Mouse (Mus musculus): ENCODE measurements around the gene Pcolce2.

Gene Pcolce2

DNA sequence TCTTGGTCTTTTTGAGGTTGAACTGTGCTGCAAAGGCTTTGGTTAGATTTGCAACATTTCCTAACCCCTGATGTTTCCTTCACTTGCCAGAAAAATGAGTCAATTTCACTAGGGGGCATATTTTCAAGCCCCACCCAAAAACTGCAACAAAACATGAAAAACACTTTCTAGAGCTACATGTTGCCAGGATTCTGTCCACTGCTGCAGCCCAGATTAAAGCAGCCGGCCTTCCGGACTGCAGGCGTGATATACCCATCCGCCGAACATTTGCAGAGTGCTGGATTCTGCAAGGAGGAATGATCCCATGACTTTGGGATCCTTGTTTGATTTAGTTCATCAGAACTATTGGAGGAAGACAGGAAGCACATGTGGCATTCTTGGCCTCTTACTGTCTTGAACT lies 17.0 kb downstream of the Pcolce2 start:
- DNase-seq (ENCODE audit: low read depth, low spot score): no peak

- no peak for DNase-seq (ENCODE audit: low read depth, low spot score)
Measured at GRCm38 (mm10) chr9:95657941-95658340, 20.5 kb downstream of the Pcolce2 start.

DNA sequence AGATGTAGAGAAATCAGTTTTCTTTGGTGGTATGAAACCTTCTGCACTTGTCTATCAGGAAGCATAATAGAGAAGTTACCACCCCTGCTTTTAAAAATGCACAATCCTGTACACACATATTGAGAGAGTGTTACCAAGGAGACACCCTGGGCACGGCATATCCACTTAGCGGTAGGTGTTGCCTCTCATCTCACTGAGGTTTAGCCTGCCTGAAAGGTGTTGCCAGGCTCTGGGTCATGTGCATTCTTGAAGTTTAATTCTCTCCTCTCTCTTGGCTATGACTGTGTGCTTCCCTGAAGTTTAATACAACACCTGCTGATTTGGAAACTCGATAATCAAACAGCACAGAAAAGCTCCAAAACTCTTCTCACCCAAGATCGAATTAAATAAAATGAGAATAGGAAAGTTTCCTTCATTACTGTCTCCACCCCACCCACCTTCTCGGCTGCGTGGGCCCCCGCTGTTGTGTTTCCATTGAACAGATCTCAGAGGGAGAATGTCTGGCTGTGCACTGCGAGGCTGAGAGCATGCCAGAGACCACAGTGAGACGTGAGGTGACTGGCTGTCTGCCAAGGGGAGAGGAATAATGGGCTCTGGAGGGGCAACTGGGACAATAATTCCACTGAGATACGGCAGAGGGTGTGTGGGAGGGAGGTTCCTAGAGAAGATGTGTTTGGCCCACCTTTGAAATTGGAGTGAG lies 27.0 kb downstream of the Pcolce2 start:
- no peak for DNase-seq (ENCODE audit: low read depth, low spot score)

DNA sequence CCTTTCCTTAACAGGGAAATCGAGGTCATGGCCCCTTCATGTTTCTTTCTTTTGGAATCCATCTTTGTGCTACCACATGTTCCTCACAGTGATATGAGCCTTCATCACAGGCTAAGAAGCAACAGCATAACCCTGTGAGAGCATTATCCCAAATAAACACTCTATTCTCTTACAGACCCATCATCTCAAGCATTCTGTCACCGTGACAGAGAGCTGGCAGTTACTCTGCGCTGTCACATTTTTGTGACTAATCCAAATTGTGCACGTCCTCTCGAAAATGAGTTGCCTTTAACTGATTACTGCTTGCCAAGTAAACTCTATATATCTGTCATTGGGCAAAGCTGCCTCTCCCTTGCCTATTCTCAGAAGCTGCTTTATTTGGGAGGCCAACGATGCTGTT lies 28.4 kb downstream of the Pcolce2 start:
- DNase-seq (ENCODE audit: low read depth, low spot score): no peak

- no peak for DNase-seq (ENCODE audit: low read depth, low spot score)
Measured at GRCm38 (mm10) chr9:95667836-95668235, 30.4 kb downstream of the Pcolce2 start.

DNA sequence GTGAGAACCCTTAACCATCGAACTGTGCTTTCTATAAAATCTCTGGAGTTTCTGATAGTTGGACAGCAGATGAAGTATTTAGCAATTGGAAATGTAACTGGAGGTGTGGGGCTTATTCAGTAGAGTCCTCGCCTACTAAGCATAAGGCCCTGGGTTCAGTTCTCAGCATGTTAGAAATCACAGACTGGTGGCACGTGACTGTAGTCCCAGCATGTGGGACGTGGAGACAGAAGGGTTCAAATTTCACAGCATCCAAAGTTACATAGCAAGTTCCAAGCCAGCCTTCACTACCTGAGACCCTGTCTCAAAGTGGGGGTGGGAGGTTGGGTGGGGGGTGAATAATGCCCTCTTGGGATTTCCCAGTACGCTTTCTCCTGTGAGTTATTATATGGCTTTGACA lies 30.9 kb downstream of the Pcolce2 start:
- DNase-seq (ENCODE audit: low read depth, low spot score): no peak

DNA sequence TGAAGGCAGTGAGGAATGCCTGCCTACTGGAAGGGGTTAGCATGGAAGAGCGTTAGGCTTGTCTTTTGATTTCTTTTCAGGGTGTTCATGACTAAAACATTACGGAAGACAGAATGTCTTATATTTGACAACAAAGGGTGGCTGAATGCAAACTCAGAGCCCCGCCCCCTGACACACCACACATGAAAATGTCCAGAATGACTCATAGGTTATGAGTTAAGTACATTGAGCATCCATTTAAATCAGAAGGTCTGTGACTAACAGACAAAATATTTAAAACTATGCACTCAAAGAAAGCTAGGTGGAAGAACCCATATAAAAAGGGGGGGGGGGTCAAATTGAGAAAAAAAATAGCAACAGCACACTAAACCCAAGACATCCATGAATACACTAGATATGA lies 34.9 kb downstream of the Pcolce2 start:
- DNase-seq (ENCODE audit: low read depth, low spot score): no peak

DNA sequence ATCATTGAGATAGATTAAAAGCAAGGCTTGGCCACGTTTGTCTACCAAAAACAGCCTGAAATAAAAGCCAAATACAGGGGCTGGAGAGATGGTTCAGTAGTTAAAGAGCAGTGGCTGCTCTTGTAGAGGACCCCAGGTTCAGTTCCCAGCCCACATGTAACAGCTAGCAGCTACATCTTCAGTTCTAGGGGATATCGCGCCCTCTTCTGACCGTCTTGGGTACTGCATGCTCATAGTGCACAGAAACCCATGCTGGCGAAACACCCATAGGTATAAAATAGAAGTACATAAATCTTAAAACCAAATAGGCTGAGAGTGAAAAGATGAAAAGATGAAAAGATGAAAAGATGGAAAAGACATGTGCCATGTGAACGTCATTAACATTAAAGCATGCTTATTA lies 35.4 kb downstream of the Pcolce2 start:
- peak; percentile 73 for DNase-seq (ENCODE audit: low read depth, low spot score)

DNA sequence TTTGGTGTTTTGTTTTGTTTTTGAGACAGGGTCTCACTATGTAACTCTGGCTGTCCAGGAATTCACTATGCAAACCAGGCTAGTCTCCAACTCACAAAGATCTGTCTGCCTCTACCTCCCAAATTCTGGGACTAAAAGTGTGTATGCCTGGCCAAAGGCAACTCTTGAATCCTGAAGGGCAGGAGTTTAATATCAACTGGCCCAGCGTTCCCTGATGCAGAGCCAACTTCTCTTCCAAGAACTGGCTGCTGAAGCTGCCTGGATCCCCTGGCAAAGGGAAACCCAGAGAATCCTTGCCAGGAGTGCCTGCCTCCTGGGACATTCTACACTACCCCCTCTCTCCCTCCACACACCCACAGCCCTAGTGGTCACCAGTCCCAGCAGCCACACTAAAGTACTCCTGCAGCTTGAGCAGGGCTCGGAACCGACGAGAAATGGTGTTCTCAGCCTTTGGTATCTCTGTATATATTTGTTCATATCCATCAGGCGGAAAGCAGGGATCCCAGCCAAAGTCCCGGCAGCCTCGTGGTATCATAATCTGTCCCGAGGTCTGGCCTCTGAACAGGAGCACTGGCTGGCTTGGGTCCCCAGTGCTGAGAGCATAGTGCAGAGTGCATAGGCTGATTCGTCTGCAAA lies 37.8 kb downstream of the Pcolce2 start:
- DNase-seq (ENCODE audit: low read depth, low spot score): no peak

DNA sequence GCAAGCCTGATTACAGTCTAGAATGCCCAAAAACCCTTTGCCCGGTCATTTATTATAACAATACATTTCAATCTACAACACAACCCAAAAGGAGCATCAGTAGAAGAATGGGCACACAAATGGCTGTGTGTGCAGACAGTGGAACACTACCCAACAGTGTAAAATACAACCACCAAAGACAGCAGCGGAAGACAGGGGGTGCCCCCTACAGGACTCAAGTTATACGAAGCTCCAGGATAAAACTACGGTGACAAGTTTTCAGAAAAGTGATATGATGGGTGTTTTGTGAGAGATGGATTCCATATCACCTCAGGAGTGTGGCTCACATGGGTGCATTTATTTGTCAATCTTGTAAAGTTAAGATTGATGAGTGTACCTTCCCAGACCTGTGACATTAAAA lies 38.6 kb downstream of the Pcolce2 start:
- no peak for DNase-seq (ENCODE audit: low read depth, low spot score)

GRCm38 (mm10) chr9:95679966-95680365 lies 42.6 kb downstream of the Pcolce2 start:
- DNase-seq (ENCODE audit: low read depth, low spot score): no peak

- no peak for DNase-seq (ENCODE audit: low read depth, low spot score)
Measured at GRCm38 (mm10) chr9:95680691-95681090, 43.3 kb downstream of the Pcolce2 start.

GRCm38 (mm10) chr9:95685660-95686440 lies 48.4 kb downstream of the Pcolce2 start:
- no peak for DNase-seq (ENCODE audit: low read depth, low spot score)

GRCm38 (mm10) chr9:95688064-95688463 lies 50.7 kb downstream of the Pcolce2 start:
- DNase-seq (ENCODE audit: low read depth, low spot score): peak; percentile 25

- DNase-seq (ENCODE audit: low read depth, low spot score): no peak
Measured at GRCm38 (mm10) chr9:95692823-95693222, 55.4 kb downstream of the Pcolce2 start.

- no peak for DNase-seq (ENCODE audit: low read depth, low spot score)
Measured at GRCm38 (mm10) chr9:95693528-95694100, 56.2 kb downstream of the Pcolce2 start.

DNA sequence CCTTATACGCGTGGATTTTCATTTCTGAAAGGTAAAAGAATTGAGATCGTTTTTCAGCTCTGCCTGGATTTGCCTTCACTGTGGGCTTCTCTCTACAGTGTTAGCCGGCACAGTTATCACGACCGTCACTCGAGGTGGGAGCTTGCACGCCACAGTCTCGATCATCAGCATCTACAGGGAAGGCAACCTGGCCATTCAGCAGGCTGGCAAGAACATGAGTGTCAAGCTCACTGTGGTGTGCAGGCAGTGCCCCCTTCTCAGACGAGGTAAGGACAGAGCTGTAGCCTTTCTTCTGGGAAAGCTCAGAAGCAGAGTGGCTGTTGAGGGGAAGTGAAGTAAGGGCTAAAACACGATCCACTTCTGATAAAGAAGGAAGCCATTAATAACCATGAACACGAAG lies 57.1 kb downstream of the Pcolce2 start:
- DNase-seq (ENCODE audit: low read depth, low spot score): no peak

GRCm38 (mm10) chr9:95695023-95695422 lies 57.6 kb downstream of the Pcolce2 start:
- peak; percentile 24 for DNase-seq (ENCODE audit: low read depth, low spot score)

DNA sequence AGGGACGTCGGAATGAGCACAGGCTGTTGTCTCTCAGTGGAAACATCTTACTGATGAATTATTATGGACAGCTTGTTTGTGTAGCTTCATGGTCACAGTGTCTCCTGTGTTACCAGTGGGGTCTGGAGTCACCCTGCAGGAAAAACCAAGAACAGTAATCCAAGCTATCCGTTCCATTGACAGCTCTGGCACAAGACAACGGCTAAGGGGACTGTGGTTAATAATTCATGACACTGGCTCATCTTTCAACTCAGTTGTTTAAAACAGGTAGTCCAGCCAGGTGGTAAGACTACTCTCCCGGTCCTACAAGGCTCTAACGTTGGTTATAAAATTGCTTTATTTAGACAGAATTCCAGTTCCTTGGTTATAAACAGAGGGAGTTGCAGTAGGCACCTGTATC lies 59.2 kb downstream of the Pcolce2 start:
- no peak for DNase-seq (ENCODE audit: low read depth, low spot score)

- peak; percentile 63 for DNase-seq (ENCODE audit: low read depth, low spot score)
Measured at GRCm38 (mm10) chr9:95697808-95698207, 60.4 kb downstream of the Pcolce2 start.

DNA sequence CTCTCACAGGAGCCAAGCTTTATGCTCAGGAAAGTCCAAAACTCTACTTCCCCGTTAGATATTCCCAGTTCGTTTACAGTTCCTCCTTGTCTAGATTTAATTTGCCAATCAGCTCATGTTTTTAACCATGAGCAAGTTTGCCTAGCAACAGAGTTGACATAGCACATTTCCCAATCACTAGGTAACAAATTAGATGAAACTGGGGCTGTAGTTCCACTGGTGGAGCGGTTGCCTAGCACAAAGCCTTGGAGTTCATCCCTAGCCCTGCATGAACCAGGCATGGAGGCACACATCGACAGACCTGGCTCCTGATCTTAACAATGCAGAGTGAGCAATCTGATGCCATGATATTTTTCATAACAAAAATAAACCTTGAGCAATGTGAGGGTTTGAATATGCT lies 61.9 kb downstream of the Pcolce2 start:
- no peak for DNase-seq (ENCODE audit: low read depth, low spot score)

DNA sequence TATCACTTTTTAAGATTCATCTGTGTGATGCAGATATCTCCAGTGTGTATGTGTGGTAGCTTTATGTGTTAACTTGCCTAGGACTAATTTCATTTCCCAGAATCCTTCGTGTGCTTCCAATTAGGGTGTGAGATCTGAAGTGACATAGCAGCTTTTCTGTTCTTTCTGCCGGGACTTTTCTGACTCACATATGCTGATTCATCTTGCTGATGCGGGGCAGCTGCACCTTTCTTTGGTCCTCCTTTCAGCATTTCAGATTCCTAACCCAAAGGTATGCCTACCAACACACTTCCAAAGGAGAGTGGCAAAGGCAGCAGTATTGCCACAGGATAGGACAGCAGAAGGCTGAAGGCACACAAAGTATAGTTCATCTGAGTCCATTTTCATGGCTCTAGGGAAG lies 66.7 kb downstream of the Pcolce2 start:
- no peak for DNase-seq (ENCODE audit: low read depth, low spot score)

Data from ES-CJ7 (cell line).